Mouse (Mus musculus) neural tube, embryonic 10.5 days (tissue): ENCODE data around the gene Zfp300.

Experiments
- DNase-seq: peaks from one replicate; pipeline ENCODE4 v3.0.0-alpha.2; 2017; ENCODE audit warnings: low spot score; ENCODE audit errors: extremely low spot score

Gene Zfp300

DNA sequence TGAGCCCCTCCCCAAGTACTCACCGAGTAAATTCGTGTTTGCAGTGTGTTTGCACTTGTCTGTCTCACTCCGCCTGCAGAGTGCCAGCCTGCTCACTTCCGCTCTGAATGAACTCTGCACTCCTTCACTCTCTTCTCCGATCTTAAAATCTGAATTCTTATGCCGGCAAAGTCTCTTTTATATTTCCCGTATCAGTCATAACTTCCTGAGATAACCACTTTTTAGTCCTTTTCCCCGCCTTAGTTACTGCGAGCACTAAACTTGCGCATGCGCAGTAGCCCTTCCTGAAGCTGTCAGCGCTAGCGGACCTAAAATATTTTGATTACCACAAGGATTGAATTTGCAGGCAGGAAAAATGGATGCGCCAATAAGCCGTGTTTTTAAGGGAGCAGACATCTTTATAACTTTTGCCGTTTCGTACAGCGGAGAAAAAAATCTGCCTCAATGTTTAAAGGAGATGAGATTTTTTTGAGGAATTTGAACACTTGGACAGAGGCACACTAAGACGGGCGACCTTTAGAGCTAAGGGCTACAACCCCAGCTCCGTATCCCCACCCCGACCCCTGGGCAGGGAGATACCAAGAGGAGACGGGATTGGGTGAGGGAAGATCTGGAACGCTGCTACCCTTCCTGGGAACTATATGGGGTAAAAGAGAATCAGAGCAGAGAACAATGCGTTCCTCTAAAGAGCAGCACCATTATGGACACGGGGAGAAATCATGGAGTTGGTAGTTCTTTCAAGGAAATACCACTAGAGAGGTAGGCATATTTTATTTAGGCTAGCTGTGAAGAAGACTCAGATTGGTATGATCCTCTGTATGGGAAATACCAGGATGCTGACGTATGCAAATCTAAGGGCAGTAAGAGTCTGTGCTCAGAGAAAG, at the start of gene Zfp300:
Zfp300 (minus strand) TSS at position 545 of the 884 bp plus-strand sequence.
- DNase-seq = peak; percentile 51

DNA sequence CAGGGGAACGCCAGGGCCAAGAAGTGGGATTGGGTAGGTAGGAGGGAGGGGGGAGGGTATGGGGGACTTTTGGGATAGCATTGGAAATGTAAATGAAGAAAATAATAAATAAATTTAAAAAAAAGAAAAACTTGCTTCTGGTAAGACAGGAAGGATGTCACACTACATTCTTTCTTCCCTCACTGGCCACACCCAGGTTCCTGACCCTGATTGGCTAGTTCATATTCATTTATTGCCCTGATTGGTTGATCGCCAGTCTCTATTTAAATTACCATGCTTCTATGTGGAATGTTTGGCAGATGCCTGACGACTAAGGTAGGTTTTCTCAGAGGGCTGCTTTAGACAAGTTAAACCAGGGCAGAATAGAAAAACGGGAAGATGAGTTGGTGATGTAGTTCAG, 26.2 kb upstream of the Zfp300 start, which contains the start of gene Ssxa1:
Ssxa1 (plus strand) TSS at position 301 of the 400 bp plus-strand sequence.
- no peak for DNase-seq

DNA sequence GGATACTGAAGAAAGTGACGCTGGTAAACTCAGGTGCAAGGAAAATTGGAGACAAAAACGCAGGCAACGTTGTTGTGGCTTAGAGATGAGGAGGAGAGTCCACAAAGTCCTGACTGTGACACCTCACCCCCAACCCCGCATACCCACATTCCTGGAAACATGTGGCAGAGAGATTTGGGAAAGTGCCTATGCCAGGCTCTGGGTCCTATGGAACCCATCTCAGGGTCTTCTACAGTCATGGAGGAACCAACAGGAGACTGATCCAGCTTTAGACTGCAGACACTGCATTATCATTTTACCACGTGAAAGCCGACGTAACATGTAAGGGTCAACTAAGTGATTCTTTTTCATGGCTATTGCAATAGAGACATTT, 526 bp upstream of the Zfp300 start:
- no peak for DNase-seq

DNA sequence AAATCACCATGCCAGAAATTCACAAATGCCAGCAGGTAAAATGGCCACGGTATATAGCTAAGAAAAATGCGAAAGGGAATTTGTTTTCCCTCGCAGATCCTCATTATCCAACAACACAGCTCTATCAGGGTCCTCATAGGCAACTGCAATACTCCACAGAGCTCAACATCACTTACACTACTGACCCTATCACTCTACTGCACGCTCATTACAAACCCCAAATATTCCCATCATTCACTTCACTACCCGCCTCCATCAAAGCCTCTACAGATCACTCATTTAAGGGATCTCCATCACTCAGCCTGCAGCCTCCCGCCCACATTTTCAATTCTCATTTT, 713 bp downstream of the Zfp300 start:
- DNase-seq = no peak

DNA sequence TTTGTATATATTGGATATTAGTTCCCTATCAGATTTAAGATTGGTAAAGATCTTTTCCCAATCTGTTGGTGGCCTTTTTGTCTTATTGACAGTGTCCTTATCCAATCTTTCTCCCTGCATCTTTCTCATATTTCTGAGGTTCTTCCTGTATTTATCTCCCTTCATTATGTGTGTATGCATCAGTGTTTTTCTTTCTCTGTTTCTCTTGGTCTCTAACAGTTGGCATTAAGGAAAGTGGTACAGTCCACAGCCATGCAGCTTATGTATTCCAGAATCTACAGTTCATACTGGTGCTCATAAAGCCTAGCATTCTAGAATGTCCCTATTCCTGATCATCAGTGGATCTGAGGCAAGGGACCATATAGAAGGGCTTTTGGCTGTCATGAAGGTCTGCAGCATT, 21.2 kb downstream of the Zfp300 start, which contains the start of gene Spaca5:
Spaca5 (plus strand) TSS at position 301 of the 400 bp plus-strand sequence.
- no peak for DNase-seq

DNA sequence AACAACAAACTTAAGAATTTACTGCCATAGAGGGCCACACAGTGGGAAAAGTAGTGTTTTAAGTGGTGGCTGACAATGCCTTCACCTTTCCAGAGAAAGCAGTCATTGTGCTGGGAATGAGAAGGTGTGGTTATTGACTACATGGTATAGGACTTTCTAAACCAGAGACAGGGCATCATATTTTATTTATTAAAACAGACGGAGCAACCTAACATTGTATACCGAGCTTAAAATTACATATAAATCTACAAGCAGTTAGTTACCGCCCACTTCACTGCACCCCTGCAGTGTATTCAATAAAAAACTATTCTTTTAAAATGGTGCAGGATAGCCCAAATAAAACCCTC, 26.8 kb downstream of the Zfp300 start:
- no peak for DNase-seq

DNA sequence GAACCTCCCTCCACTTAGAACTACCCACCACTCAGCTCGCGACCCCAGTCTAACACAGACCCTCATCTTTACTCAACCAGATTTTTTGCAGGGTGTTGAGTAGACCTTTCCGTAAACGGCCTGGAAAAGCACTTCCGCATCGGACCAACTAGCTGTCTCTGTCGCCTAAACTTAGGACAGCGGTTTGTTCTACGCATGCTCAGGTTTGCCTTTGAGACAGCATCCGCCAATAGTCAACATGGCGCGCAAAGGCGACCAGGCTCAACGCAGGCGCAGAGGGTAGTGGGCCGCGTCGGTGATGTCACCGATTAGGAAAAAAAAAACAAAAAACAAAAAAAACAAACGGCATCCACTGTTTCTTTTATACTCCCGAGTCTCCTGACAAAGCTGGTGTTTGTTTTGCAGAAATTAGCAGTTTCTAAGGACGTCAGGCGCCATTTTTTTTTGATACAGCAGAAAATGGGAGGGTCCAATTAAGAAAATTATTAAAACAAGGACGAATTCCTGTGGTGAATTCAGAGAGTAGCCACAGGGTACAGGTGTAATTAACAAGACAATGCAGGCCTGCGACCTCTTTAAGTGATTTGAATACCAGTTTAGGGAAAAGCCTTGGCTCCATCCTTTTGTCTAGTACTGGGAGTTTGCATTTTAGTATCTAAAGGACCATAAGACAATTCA, 27.3 kb downstream of the Zfp300 start, which contains the start of gene Zfp182:
Zfp182 (minus strand) TSS at position 451 of the 678 bp plus-strand sequence.
- peak; percentile 50 for DNase-seq

DNA sequence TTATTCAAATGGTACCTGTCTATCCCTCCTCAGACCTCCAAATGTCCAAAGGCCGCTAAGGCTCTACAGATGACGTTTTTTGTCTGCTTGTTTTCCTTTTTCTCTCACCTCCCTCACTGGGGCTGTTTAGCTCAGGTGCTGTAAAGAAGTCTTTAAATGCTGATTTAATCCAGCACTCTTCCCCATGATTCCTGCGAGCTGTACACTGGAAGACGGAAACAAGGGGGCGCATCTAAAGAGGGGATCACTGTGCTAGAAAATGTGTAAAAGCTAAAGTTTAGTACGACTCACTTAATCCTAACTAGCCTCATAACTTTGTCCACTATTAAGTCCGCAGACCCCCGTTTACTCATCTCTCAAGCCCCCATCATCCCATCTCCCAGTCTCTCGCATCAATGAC, 27.9 kb downstream of the Zfp300 start:
- no peak for DNase-seq
